Mouse (Mus musculus): ENCODE data around the gene Gm3727. TPM values are rescaled to one million over a fixed set of nuclear protein-coding genes. Genes with fewer than 3 reads are reported as not detected.

Gene Gm3727
- not detected in 2 replicates for polyA plus RNA-seq (2012; ENCODE audit: low replicate concordance)

DNA sequence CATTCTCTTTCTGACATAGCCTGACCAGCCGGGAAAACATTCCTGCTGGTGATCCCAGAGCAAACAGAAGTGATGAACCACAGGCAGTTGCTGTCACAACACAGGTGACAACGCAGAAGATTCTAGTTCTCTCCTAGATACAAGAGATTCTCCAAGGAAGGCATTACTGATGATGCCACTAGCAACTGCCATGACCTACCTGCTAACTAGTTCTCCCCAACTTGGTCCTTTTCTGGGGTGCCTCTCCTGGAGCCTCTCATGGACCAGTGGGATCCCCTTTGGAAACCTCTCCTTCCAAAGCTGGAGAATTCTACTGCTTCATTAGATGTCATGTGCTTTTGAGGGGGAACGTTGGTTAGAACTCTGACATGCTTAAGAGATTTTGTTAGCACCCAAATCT, at the start of gene Gm3727:
Gene Gm3727 (minus strand): TSS at position 101 of the 400 bp plus-strand sequence.

Other genes starting within 250 kb of the Gm3727 start
- not detected in 2 replicates for gene Gm10406, start 237.3 kb downstream of the Gm3727 start, polyA plus RNA-seq (2012; ENCODE audit: low replicate concordance)
- not detected in 2 replicates for gene Gm3685, start 219.7 kb downstream of the Gm3727 start, polyA plus RNA-seq (2012; ENCODE audit: low replicate concordance)
- not detected in 2 replicates for gene Gm3696, start 164.1 kb downstream of the Gm3727 start, polyA plus RNA-seq (2012; ENCODE audit: low replicate concordance)
- not detected in 2 replicates for gene Gm6676, start 139.3 kb downstream of the Gm3727 start, polyA plus RNA-seq (2012; ENCODE audit: low replicate concordance)
- not detected in 2 replicates for gene Gm3512, start 90.2 kb downstream of the Gm3727 start, polyA plus RNA-seq (2012; ENCODE audit: low replicate concordance)
- gene Gm16434, start 70.2 kb downstream of the Gm3727 start, polyA plus RNA-seq (2012; ENCODE audit: low replicate concordance), result not detected in 2 replicates
- 0.13 TPM in 1 of 2 replicates, not detected in the other for gene Gm3739, start 50.3 kb upstream of the Gm3727 start, polyA plus RNA-seq (2012; ENCODE audit: low replicate concordance)
- gene Gm5797, start 67.7 kb upstream of the Gm3727 start, polyA plus RNA-seq (2012; ENCODE audit: low replicate concordance), result not detected in 2 replicates
- gene Gm8374, start 100.4 kb upstream of the Gm3727 start, polyA plus RNA-seq (2012; ENCODE audit: low replicate concordance), result not detected in 2 replicates
- not detected in 2 replicates for gene Gm3755, start 186.2 kb upstream of the Gm3727 start, polyA plus RNA-seq (2012; ENCODE audit: low replicate concordance)
- not detected in 2 replicates for gene Gm3752, start 219.0 kb upstream of the Gm3727 start, polyA plus RNA-seq (2012; ENCODE audit: low replicate concordance)

Data from hematopoietic multipotent progenitor cell, adult 10-12 weeks (in vitro differentiated cells).